Mouse (Mus musculus): ENCODE data around the gene Lonrf2. TPM values are rescaled to one million over a fixed set of nuclear protein-coding genes. Genes with fewer than 3 reads are reported as not detected.

The Lonrf2 gene
- polyA plus RNA-seq, 1 experiment from 2014 or later, result 5.4 TPM

- Histone ChIP-seq H3K4me3 (ENCODE audit: low read depth, low read length) (no peak overlapping the region), H3K4me1 (ENCODE audit: control insufficient read depth, insufficient read depth, low read length) (0 out of 2 replicates have a peak, but pooled peaks cover 2% of the 10 kb centered on the region), H3K27ac (ENCODE audit: low read depth, low read length) (no peak overlapping the region), H3K4me2 (ENCODE audit: low read depth) (no peak overlapping the region), H3K36me3 (ENCODE audit: control insufficient read depth, insufficient read depth, low read length) (no peaks in the 10 kb centered on the region), H3K9me3 (ENCODE audit: control insufficient read depth, low read length) (no peaks in the 10 kb centered on the region), H3K27me3 (ENCODE audit: control insufficient read depth, insufficient read depth, low read length) (0 out of 2 replicates have a peak, but pooled peaks cover 2% of the 10 kb centered on the region), H3K9ac (ENCODE audit: low read length) (no peak overlapping the region)
- 81% methylated on average over 2 of the region's 2 CpGs for WGBS
- ATAC-seq (ENCODE audit: insufficient read depth, low FRiP score, low TSS enrichment) (no peak), DNase-seq (ENCODE audit: low spot score) (no peak)
Measured at GRCm38 (mm10) chr1:38850650-38851049, 14.1 kb upstream of the Lonrf2 start.

DNA sequence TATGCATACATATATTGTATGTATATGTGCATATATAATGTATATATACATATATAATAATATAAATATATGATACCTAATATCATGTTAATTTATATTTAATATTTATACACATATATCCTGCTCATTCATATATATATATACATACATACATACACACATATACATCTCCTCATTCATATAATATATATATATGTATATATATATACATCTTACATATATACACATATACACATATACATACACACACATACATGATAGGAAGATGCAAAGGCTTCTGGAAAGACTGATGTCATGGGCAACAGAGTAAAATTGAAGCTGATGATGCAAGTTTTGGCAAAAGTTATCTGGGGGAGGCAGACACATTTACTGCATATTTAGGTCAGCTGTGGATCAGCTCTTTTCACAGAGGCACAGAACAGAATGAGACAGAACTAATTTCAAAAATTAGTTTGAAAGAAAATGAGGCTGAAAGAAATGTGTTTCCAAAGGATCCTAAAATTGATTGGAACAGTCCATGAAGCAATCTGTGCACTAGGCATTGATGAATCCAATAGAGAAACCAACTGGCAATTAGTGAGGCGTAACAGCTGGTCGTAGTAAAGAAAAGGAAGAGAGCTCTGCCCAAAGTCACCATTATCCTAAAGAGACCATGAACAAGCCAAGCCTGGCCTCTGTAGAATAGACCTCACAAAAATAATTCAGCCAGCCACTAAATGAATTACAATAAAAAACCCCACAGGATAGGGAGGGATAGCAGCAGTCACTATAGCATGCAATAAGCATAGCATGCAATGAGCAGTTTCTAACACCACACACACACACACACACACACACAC, 12.2 kb upstream of the Lonrf2 start:
- no peaks in the 10 kb centered on the region for H3K36me3 ChIP-seq (ENCODE audit: control insufficient read depth, insufficient read depth, low read length)
- H3K4me3 ChIP-seq (ENCODE audit: low read depth, low read length), result no peak overlapping the region
- H3K27ac ChIP-seq (ENCODE audit: low read depth, low read length), result no peak overlapping the region
- H3K9ac ChIP-seq (ENCODE audit: low read length), result no peak overlapping the region
- DNase-seq (ENCODE audit: low spot score) (no peak), ATAC-seq (ENCODE audit: insufficient read depth, low FRiP score, low TSS enrichment) (0 out of 2 replicates have a peak, but pooled peaks have one; percentile 32)
- no peak overlapping the region for H3K4me2 ChIP-seq (ENCODE audit: low read depth)
- H3K4me1 ChIP-seq (ENCODE audit: control insufficient read depth, insufficient read depth, low read length), result 0 out of 2 replicates have a peak, but pooled peaks cover 2% of the 10 kb centered on the region
- H3K27me3 ChIP-seq (ENCODE audit: control insufficient read depth, insufficient read depth, low read length), result 0 out of 2 replicates have a peak, but pooled peaks cover 2% of the 10 kb centered on the region
- 50% methylated on average over 2 of the region's 2 CpGs for WGBS
- H3K9me3 ChIP-seq (ENCODE audit: control insufficient read depth, low read length), result no peaks in the 10 kb centered on the region

- WGBS, result 31% methylated on average over 11 of the region's 11 CpGs
- 0 out of 2 replicates have a peak, but pooled peaks cover 2% of the 10 kb centered on the region for H3K4me1 ChIP-seq (ENCODE audit: control insufficient read depth, insufficient read depth, low read length)
- H3K9me3 ChIP-seq (ENCODE audit: control insufficient read depth, low read length), result no peaks in the 10 kb centered on the region
- no peak overlapping the region for H3K9ac ChIP-seq (ENCODE audit: low read length)
- no peaks in the 10 kb centered on the region for H3K36me3 ChIP-seq (ENCODE audit: control insufficient read depth, insufficient read depth, low read length)
- 0 out of 2 replicates have a peak overlapping the region, but pooled peaks have one; percentile 20 for H3K4me2 ChIP-seq (ENCODE audit: low read depth)
- ATAC-seq (ENCODE audit: insufficient read depth, low FRiP score, low TSS enrichment), result peak; percentile 95
- DNase-seq (ENCODE audit: low spot score), result peak; percentile 76
- H3K27ac ChIP-seq (ENCODE audit: low read depth, low read length), result peak overlapping the region; percentile 39; the same call in 1 of the 2 replicates
- H3K4me3 ChIP-seq (ENCODE audit: low read depth, low read length), result no peak overlapping the region; the same call in 1 of the 2 replicates
- 0 out of 2 replicates have a peak, but pooled peaks cover 2% of the 10 kb centered on the region for H3K27me3 ChIP-seq (ENCODE audit: control insufficient read depth, insufficient read depth, low read length)
Measured at GRCm38 (mm10) chr1:38847975-38848374, 11.5 kb upstream of the Lonrf2 start.

DNA sequence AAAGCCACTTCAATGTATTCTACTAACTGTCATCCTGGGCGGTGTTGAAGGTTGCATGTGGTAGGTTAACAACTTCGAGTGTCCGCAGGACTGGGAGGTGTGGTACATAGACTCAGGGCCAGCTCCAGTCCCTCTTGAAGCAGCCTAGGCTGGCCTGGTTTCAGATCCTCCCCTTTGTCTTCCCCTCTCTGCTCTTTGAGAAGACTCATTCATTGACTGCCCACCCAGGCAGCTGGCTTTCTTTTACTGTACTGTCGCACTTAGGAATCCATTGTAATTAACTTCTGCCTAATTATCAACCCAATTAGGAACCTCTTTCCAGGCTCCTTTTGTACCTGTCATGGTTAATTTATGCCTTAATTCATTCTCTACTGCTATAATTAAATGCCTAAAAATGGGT, 6.8 kb upstream of the Lonrf2 start:
- ATAC-seq (ENCODE audit: insufficient read depth, low FRiP score, low TSS enrichment) (no peak), DNase-seq (ENCODE audit: low spot score) (no peak)
- H3K9me3 ChIP-seq (ENCODE audit: control insufficient read depth, low read length), result no peaks in the 10 kb centered on the region
- no peak overlapping the region for H3K4me3 ChIP-seq (ENCODE audit: low read depth, low read length)
- no peak overlapping the region for H3K27ac ChIP-seq (ENCODE audit: low read depth, low read length)
- 48% methylated on average over 4 of the region's 4 CpGs for WGBS
- H3K4me2 ChIP-seq (ENCODE audit: low read depth), result no peak overlapping the region
- H3K36me3 ChIP-seq (ENCODE audit: control insufficient read depth, insufficient read depth, low read length), result no peaks in the 10 kb centered on the region
- 0 out of 2 replicates have a peak, but pooled peaks cover 2% of the 10 kb centered on the region for H3K4me1 ChIP-seq (ENCODE audit: control insufficient read depth, insufficient read depth, low read length)
- H3K27me3 ChIP-seq (ENCODE audit: control insufficient read depth, insufficient read depth, low read length), result no peaks in the 10 kb centered on the region
- H3K9ac ChIP-seq (ENCODE audit: low read length), result no peak overlapping the region

DNA sequence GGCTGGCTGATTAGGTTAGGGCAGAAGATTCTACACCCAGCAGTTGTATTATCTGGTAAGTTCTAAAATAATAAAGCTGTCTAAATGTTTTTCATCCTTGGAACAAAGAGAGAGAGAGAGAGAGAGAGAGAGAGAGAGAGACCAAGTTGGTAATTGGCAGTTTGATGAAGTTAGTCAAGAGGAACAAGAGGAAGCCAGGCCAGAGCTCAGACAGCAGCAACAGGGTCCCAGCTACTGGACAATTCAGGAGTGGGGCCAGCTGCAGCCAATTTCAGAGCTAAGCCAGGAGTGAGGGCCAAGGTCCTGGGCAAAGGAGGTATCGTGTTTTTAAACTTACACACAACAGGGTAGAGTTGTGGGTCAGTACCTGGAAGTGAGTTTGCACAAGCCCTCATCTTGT, 6.3 kb upstream of the Lonrf2 start:
- DNase-seq (ENCODE audit: low spot score) (no peak), ATAC-seq (ENCODE audit: insufficient read depth, low FRiP score, low TSS enrichment) (no peak)
- no peaks in the 10 kb centered on the region for H3K9me3 ChIP-seq (ENCODE audit: control insufficient read depth, low read length)
- no peaks in the 10 kb centered on the region for H3K27me3 ChIP-seq (ENCODE audit: control insufficient read depth, insufficient read depth, low read length)
- H3K4me1 ChIP-seq (ENCODE audit: control insufficient read depth, insufficient read depth, low read length), result no peaks in the 10 kb centered on the region
- H3K4me2 ChIP-seq (ENCODE audit: low read depth), result no peak overlapping the region
- no peak overlapping the region for H3K27ac ChIP-seq (ENCODE audit: low read depth, low read length)
- no peak overlapping the region for H3K9ac ChIP-seq (ENCODE audit: low read length)
- WGBS, result 70% methylated on average over 1 of the region's 1 CpGs
- no peak overlapping the region for H3K4me3 ChIP-seq (ENCODE audit: low read depth, low read length)
- H3K36me3 ChIP-seq (ENCODE audit: control insufficient read depth, insufficient read depth, low read length), result no peaks in the 10 kb centered on the region

DNA sequence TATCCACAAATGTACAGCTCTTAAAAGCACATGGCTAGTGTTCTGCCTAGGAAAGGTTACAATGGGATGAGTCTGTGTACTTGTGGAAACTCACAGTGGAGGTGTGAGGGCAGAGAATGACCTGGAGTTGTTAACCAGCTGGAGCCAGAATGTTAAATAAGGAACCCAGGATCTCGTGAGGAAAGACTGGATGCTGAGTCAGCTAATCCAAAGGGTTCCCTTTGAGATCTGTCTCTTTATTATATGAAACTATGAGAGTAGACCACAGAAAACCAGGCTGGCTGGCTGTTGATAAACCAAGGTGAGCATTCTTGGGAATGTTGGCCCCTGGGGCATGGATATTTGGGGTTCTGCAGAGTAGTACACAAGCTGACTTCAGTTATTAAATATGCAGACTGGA, 3.4 kb upstream of the Lonrf2 start:
- DNase-seq (ENCODE audit: low spot score) (no peak), ATAC-seq (ENCODE audit: insufficient read depth, low FRiP score, low TSS enrichment) (no peak)
- Histone ChIP-seq H3K36me3 (ENCODE audit: control insufficient read depth, insufficient read depth, low read length) (no peaks in the 10 kb centered on the region), H3K9ac (ENCODE audit: low read length) (no peak overlapping the region), H3K4me3 (ENCODE audit: low read depth, low read length) (no peak overlapping the region), H3K4me1 (ENCODE audit: control insufficient read depth, insufficient read depth, low read length) (peaks cover 7% of the 10 kb centered on the region; the same call in 1 of the 2 replicates), H3K4me2 (ENCODE audit: low read depth) (no peak overlapping the region), H3K9me3 (ENCODE audit: control insufficient read depth, low read length) (no peaks in the 10 kb centered on the region), H3K27me3 (ENCODE audit: control insufficient read depth, insufficient read depth, low read length) (no peaks in the 10 kb centered on the region), H3K27ac (ENCODE audit: low read depth, low read length) (no peak overlapping the region)
- 41% methylated on average over 1 of the region's 1 CpGs for WGBS

GRCm38 (mm10) chr1:38835568-38836476, 689 bp downstream of the Lonrf2 start:
- Histone ChIP-seq H3K4me3 (ENCODE audit: low read depth, low read length) (peak overlapping the region; percentile 73), H3K4me2 (ENCODE audit: low read depth) (peak overlapping the region; percentile 99), H3K27me3 (ENCODE audit: control insufficient read depth, insufficient read depth, low read length) (no peaks in the 10 kb centered on the region), H3K4me1 (ENCODE audit: control insufficient read depth, insufficient read depth, low read length) (peaks cover 7% of the 10 kb centered on the region; the same call in 1 of the 2 replicates), H3K27ac (ENCODE audit: low read depth, low read length) (peak overlapping the region; percentile 81), H3K9me3 (ENCODE audit: control insufficient read depth, low read length) (no peaks in the 10 kb centered on the region), H3K9ac (ENCODE audit: low read length) (peak overlapping the region; percentile 90), H3K36me3 (ENCODE audit: control insufficient read depth, insufficient read depth, low read length) (no peaks in the 10 kb centered on the region)
- 2% methylated on average over 97 of the region's 103 CpGs for WGBS
- DNase-seq (ENCODE audit: low spot score), result peak; percentile 68
- ATAC-seq (ENCODE audit: insufficient read depth, low FRiP score, low TSS enrichment), result peak; percentile 74

DNA sequence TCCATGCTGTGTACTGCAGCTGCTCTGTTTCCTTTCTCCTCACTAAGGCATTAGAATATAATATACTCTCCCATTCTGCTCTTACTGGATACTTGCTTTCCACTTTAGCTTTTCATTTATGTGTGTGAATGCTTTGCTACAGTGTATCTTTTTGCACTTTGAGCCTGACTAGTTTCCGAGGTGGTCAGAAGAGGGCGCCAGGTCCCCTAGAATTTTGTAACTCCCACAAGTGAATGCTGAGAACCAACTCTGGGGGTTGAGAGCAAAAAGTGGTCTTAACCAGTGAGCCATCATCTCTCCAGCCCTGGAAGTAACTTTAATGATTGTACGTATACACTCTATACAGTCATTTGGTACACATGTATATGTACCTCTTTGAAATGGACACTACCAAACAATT, 1.6 kb downstream of the Lonrf2 start:
- peaks cover 7% of the 10 kb centered on the region; the same call in 1 of the 2 replicates for H3K4me1 ChIP-seq (ENCODE audit: control insufficient read depth, insufficient read depth, low read length)
- 30% methylated on average over 3 of the region's 3 CpGs for WGBS
- ATAC-seq (ENCODE audit: insufficient read depth, low FRiP score, low TSS enrichment) (no peak), DNase-seq (ENCODE audit: low spot score) (peak; percentile 47)
- H3K4me2 ChIP-seq (ENCODE audit: low read depth), result peak overlapping the region; percentile 99
- no peaks in the 10 kb centered on the region for H3K27me3 ChIP-seq (ENCODE audit: control insufficient read depth, insufficient read depth, low read length)
- no peak overlapping the region for H3K4me3 ChIP-seq (ENCODE audit: low read depth, low read length)
- H3K9ac ChIP-seq (ENCODE audit: low read length), result no peak overlapping the region
- H3K27ac ChIP-seq (ENCODE audit: low read depth, low read length), result no peak overlapping the region
- no peaks in the 10 kb centered on the region for H3K36me3 ChIP-seq (ENCODE audit: control insufficient read depth, insufficient read depth, low read length)
- no peaks in the 10 kb centered on the region for H3K9me3 ChIP-seq (ENCODE audit: control insufficient read depth, low read length)
